Mouse (Mus musculus): ENCODE data around the gene Grm8. TPM values are rescaled to one million over a fixed set of nuclear protein-coding genes. Genes with fewer than 3 reads are reported as not detected.

The Grm8 gene
- polyA plus RNA-seq, 1 experiment from 2014 or later: not detected

MicroRNA genes within 50 kb of the gene (microRNA counts, 519-probe panel; counts per million panel counts)
- 3,041 counts per million, percentile 61 among the panel's probes with 10 or more counts for microRNA mmu-miR-592

Small RNAs within 50 kb of the gene (microRNA-seq; reads per million reads assigned to microRNA genes)
- gene Mir592: 4.3 reads per million, percentile 13 among the genes with 10 or more reads in this experiment

All from liver, embryonic 15.5 days (tissue).